Mouse (Mus musculus) forebrain, embryonic 15.5 days (tissue): ENCODE results near the gene Zbtb20. TPM values are rescaled to one million over a fixed set of nuclear protein-coding genes. Genes with fewer than 3 reads are reported as not detected.

ENCODE experiments used
- ATAC-seq: fragments of 200-750 bp; cut with Nextera tagmentation; replicated peaks from 2 replicates; pipeline ENCODE4 v1.8.0; 2017; ENCODE audit warnings: mild to moderate bottlenecking, moderate TSS enrichment, moderate library complexity
- H3K27ac ChIP-seq: fragments of 300-500 bp; sonication (generic); replicated peaks from 2 replicates; pipeline ENCODE4 v1.5.1; 2015; ENCODE audit warnings: mild to moderate bottlenecking, inconsistent platforms
- H3K27me3 ChIP-seq: fragments of 300-500 bp; sonication (generic); 2 replicates; pipeline ENCODE4 v1.6.1; 2015; ENCODE audit warnings: inconsistent platforms
- H3K36me3 ChIP-seq: fragments of 300-500 bp; sonication (generic); 2 replicates; pipeline ENCODE4 v1.6.1; 2015; ENCODE audit warnings: mild to moderate bottlenecking, inconsistent platforms
- H3K4me1 ChIP-seq: fragments of 300-500 bp; sonication (generic); 2 replicates; pipeline ENCODE4 v1.6.1; 2015; ENCODE audit warnings: inconsistent platforms
- H3K4me2 ChIP-seq: fragments of 300-500 bp; sonication (generic); replicated peaks from 2 replicates; pipeline ENCODE4 v1.6.1; 2015; ENCODE audit warnings: mild to moderate bottlenecking, inconsistent platforms
- H3K4me3 ChIP-seq: fragments of 300-500 bp; sonication (generic); 2 replicates; pipeline ENCODE4 v1.5.1; 2015; ENCODE audit warnings: mild to moderate bottlenecking, inconsistent platforms
- H3K9ac ChIP-seq: fragments of 300-500 bp; sonication (generic); replicated peaks from 2 replicates; pipeline ENCODE4 v1.6.1; 2015; ENCODE audit warnings: mild to moderate bottlenecking, inconsistent platforms
- H3K9me3 ChIP-seq: fragments of 300-500 bp; sonication (generic); 2 replicates; pipeline ENCODE4 v1.6.1; 2016; ENCODE audit warnings: inconsistent platforms
- WGBS: fragments of 180-500 bp; shearing (Covaris S2); methylation state at CpG from one replicate; pipeline ENCODE4 v1.1.7; 2015; ENCODE audit warnings: mixed read lengths; 5-methylcytosine and 5-hydroxymethylcytosine counted together
- polyA plus RNA-seq: library from polyadenylated mRNA; unstranded; fragments of >200 nt; fragmentation: Nextera tagmentation; extraction: Ambion mirVana; gene quantifications from 2 replicates; pipeline ENCODE4 v1.2.1, GENCODE M21; 2015

The Zbtb20 gene
- polyA plus RNA-seq, 1 experiment from 2014 or later = 143 TPM

- no peak overlapping the region for H3K27ac ChIP-seq
- H3K27me3 ChIP-seq = no peaks in the 10 kb centered on the region
- no peak overlapping the region for H3K4me2 ChIP-seq
- no peaks in the 10 kb centered on the region for H3K36me3 ChIP-seq
- H3K4me3 ChIP-seq = no peak overlapping the region
- H3K4me1 ChIP-seq = no peaks in the 10 kb centered on the region
- 79% methylated on average over 2 of the region's 2 CpGs for WGBS
- H3K9me3 ChIP-seq = no peaks in the 10 kb centered on the region
- no peak for ATAC-seq
- no peak overlapping the region for H3K9ac ChIP-seq
Measured at GRCm38 (mm10) chr16:43400949-43401348, 525.3 kb downstream of the Zbtb20 start.

- peaks cover 11% of the 10 kb centered on the region for H3K4me1 ChIP-seq
- H3K9me3 ChIP-seq = no peaks in the 10 kb centered on the region
- no peak overlapping the region for H3K4me2 ChIP-seq
- no peak for ATAC-seq
- 78% methylated on average over 4 of the region's 4 CpGs for WGBS
- H3K27ac ChIP-seq = no peak overlapping the region
- H3K27me3 ChIP-seq = no peaks in the 10 kb centered on the region
- H3K9ac ChIP-seq = no peak overlapping the region
- H3K36me3 ChIP-seq = no peaks in the 10 kb centered on the region
- H3K4me3 ChIP-seq = no peak overlapping the region
Measured at GRCm38 (mm10) chr16:43402888-43403287, 527.2 kb downstream of the Zbtb20 start.

- no peak overlapping the region for H3K27ac ChIP-seq
- no peaks in the 10 kb centered on the region for H3K36me3 ChIP-seq
- WGBS = 88% methylated on average over 3 of the region's 3 CpGs
Measured at GRCm38 (mm10) chr16:43405089-43405488, 529.4 kb downstream of the Zbtb20 start.

GRCm38 (mm10) chr16:43407594-43408142, 532.0 kb downstream of the Zbtb20 start:
- peak; percentile 74 for ATAC-seq
- no peak overlapping the region for H3K4me2 ChIP-seq
- H3K4me3 ChIP-seq = no peak overlapping the region
- H3K27me3 ChIP-seq = no peaks in the 10 kb centered on the region
- WGBS = 52% methylated on average over 2 of the region's 2 CpGs
- H3K36me3 ChIP-seq = no peaks in the 10 kb centered on the region
- peak overlapping the region; percentile 67 for H3K27ac ChIP-seq
- peaks cover 42% of the 10 kb centered on the region for H3K4me1 ChIP-seq
- H3K9ac ChIP-seq = no peak overlapping the region
- no peaks in the 10 kb centered on the region for H3K9me3 ChIP-seq

More at GRCm38 (mm10) chr16:43405089-43405488, 529.4 kb downstream of the Zbtb20 start:
- H3K4me1 ChIP-seq = peaks cover 32% of the 10 kb centered on the region
- no peak overlapping the region for H3K4me2 ChIP-seq
- no peak overlapping the region for H3K4me3 ChIP-seq
- H3K9me3 ChIP-seq = no peaks in the 10 kb centered on the region
- H3K27me3 ChIP-seq = no peaks in the 10 kb centered on the region
- ATAC-seq = no peak
- H3K9ac ChIP-seq = no peak overlapping the region

GRCm38 (mm10) chr16:43408622-43409021, 532.9 kb downstream of the Zbtb20 start:
- peak overlapping the region; percentile 65 for H3K27ac ChIP-seq
- no peak for ATAC-seq
- WGBS = 65% methylated on average over 5 of the region's 5 CpGs

GRCm38 (mm10) chr16:43409108-43409909, 533.6 kb downstream of the Zbtb20 start:
- Histone ChIP-seq H3K4me2 (no peak overlapping the region), H3K9ac (no peak overlapping the region), H3K27ac (peak overlapping the region; percentile 51; the same call in 1 of the 2 replicates), H3K27me3 (no peaks in the 10 kb centered on the region), H3K9me3 (no peaks in the 10 kb centered on the region), H3K4me1 (peaks cover 42% of the 10 kb centered on the region), H3K4me3 (no peak overlapping the region), H3K36me3 (no peaks in the 10 kb centered on the region)
- ATAC-seq = no peak
- WGBS = 79% methylated on average over 4 of the region's 4 CpGs

More at GRCm38 (mm10) chr16:43408622-43409021, 532.9 kb downstream of the Zbtb20 start:
- no peak overlapping the region for H3K4me3 ChIP-seq
- peaks cover 42% of the 10 kb centered on the region for H3K4me1 ChIP-seq
- H3K36me3 ChIP-seq = no peaks in the 10 kb centered on the region
- H3K27me3 ChIP-seq = no peaks in the 10 kb centered on the region
- H3K9ac ChIP-seq = no peak overlapping the region
- H3K4me2 ChIP-seq = no peak overlapping the region
- no peaks in the 10 kb centered on the region for H3K9me3 ChIP-seq

DNA sequence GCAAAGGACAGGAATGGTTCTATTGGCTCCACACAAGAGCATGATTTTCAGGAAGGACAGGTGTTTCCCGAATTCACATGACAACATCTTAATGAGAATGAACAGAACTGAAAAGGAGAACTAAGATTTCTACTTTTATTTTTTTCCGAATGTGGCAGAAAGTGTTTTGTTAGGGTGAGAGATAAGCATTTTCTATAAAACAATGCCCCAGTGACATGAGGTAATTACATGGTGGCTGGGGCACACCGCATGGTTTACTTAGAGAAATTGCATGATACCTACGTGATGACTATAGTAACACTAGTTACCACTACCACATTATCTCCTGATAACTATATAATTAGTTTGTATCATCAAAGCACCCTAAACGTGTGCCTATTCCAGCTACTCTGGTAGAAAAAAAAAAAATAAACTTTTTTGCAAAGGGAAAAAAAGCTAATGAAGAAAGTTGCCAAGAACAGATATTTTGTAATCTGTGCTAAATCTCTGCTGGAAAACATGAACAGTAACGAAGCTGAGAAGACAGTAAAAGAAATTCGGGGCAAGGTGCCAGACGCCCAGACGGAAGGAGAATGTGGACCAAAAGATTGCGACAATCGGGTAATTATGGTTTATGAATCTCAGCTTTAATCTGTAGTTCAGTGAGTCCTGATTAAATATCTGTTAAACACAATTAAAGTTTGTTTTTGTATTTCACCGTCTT, 534.4 kb downstream of the Zbtb20 start:
- Histone ChIP-seq H3K36me3 (no peaks in the 10 kb centered on the region), H3K4me1 (peaks cover 42% of the 10 kb centered on the region), H3K27ac (0 out of 2 replicates have a peak overlapping the region, but pooled peaks have one; percentile 51), H3K4me2 (no peak overlapping the region), H3K9me3 (no peaks in the 10 kb centered on the region), H3K9ac (no peak overlapping the region), H3K27me3 (no peaks in the 10 kb centered on the region), H3K4me3 (no peak overlapping the region)
- no peak for ATAC-seq
- 45% methylated on average over 12 of the region's 12 CpGs for WGBS

GRCm38 (mm10) chr16:43410613-43410974, 534.9 kb downstream of the Zbtb20 start:
- Histone ChIP-seq H3K9ac (no peak overlapping the region), H3K4me3 (no peak overlapping the region), H3K4me2 (no peak overlapping the region), H3K9me3 (no peaks in the 10 kb centered on the region), H3K27me3 (no peaks in the 10 kb centered on the region), H3K27ac (peak overlapping the region; percentile 4; the same call in 1 of the 2 replicates), H3K36me3 (no peaks in the 10 kb centered on the region), H3K4me1 (peaks cover 42% of the 10 kb centered on the region)
- WGBS = 56% methylated on average over 7 of the region's 7 CpGs
- ATAC-seq = no peak

DNA sequence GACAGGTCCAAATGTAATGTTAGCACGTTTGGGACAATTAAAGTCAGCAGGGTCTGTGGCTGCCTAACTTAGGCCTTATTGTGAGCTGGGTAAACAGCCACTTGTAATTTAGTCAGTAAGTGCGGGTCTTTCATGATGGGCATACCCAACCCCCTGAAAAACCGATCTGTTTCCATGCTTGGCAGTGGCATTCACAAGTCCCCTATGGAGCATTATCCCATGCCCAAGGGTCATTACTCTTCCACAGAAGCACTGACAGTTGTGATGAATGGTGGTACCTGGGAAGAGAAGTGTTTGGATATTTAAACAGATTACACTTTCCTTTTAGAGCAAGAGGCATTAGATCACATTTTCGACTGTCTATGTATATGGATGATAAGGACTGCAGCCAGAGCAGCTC, 540.2 kb downstream of the Zbtb20 start:
- Histone ChIP-seq H3K4me1 (peaks cover 2% of the 10 kb centered on the region; the same call in 1 of the 2 replicates), H3K27me3 (no peaks in the 10 kb centered on the region), H3K4me2 (no peak overlapping the region), H3K9ac (no peak overlapping the region), H3K4me3 (no peak overlapping the region), H3K36me3 (no peaks in the 10 kb centered on the region), H3K27ac (no peak overlapping the region), H3K9me3 (no peaks in the 10 kb centered on the region)
- WGBS = 64% methylated on average over 4 of the region's 4 CpGs
- no peak for ATAC-seq

DNA sequence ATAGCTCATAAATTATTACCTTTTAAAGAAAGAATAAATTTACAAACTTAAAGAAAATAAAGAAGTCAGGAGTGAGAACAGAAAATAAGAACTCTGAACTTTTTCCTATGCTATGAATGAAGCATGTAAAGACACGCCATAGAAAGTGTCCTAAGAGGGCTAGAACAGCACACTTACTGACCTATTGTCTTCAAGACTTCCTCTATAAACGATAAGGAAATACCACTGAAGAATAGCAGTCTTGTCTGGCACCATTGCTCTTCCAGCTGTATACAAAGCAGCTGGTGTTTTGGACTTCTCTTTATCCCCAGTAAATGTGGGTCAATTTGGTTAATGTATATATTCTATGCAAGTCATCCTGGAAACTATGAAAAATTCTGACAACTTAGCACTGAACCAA, 544.2 kb downstream of the Zbtb20 start:
- ATAC-seq = no peak
- H3K9ac ChIP-seq = no peak overlapping the region
- no peak overlapping the region for H3K4me3 ChIP-seq
- 68% methylated on average over 2 of the region's 2 CpGs for WGBS
- H3K36me3 ChIP-seq = no peaks in the 10 kb centered on the region
- H3K27ac ChIP-seq = no peak overlapping the region
- H3K4me2 ChIP-seq = no peak overlapping the region
- H3K4me1 ChIP-seq = no peaks in the 10 kb centered on the region
- no peaks in the 10 kb centered on the region for H3K27me3 ChIP-seq
- no peaks in the 10 kb centered on the region for H3K9me3 ChIP-seq

DNA sequence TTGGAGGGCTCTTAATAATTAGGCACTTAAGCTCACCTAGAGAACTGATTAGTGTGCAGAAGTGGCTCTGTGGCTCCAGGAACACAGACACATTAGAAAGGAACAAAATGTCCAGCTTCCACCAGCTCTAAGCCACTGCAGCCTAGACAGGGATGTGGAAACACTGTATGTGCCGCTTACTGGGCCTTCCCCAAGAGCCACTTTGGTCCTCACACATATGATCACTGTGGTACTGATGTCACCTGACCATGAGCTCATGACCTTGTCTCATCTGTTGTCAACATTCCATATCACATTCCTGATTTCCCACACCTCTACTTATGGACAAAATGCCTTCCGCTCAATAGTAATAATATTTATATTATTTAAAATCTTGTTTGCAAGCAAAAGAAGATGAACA, 553.3 kb downstream of the Zbtb20 start:
- Histone ChIP-seq H3K4me3 (no peak overlapping the region), H3K4me2 (no peak overlapping the region), H3K27ac (no peak overlapping the region), H3K27me3 (no peaks in the 10 kb centered on the region), H3K9me3 (no peaks in the 10 kb centered on the region), H3K4me1 (no peaks in the 10 kb centered on the region), H3K36me3 (no peaks in the 10 kb centered on the region), H3K9ac (no peak overlapping the region)
- no peak for ATAC-seq
- 92% methylated on average over 2 of the region's 2 CpGs for WGBS

GRCm38 (mm10) chr16:43430030-43430429, 554.3 kb downstream of the Zbtb20 start:
- no peak overlapping the region for H3K4me3 ChIP-seq
- H3K9ac ChIP-seq = no peak overlapping the region
- no peak overlapping the region for H3K27ac ChIP-seq
- WGBS = 77% methylated on average over 4 of the region's 4 CpGs
- H3K36me3 ChIP-seq = no peaks in the 10 kb centered on the region
- H3K4me1 ChIP-seq = no peaks in the 10 kb centered on the region
- H3K27me3 ChIP-seq = no peaks in the 10 kb centered on the region
- H3K4me2 ChIP-seq = no peak overlapping the region
- no peaks in the 10 kb centered on the region for H3K9me3 ChIP-seq
- ATAC-seq = no peak
